Mouse (Mus musculus) CH12.LX (cell line): ENCODE measurements around the gene Crybg2. TPM values are rescaled to one million over a fixed set of nuclear protein-coding genes. Genes with fewer than 3 reads are reported as not detected.

Source experiments
- DNase-seq: peaks from one replicate; pipeline ENCODE4 v3.0.0-alpha.2; 2013; ENCODE audit errors: extremely low read depth
- H3K27ac ChIP-seq: 2 replicates; pipeline ENCODE4 v1.5.1; 2012; ENCODE audit warnings: low read depth, mild to moderate bottlenecking, control low read depth, moderate library complexity; ENCODE audit not compliant: insufficient read depth
- H3K27me3 ChIP-seq: replicated peaks from 2 replicates; pipeline ENCODE3; 2012; ENCODE audit warnings: inconsistent platforms
- H3K36me3 ChIP-seq, 2 experiments: replicated peaks in 1 of 2; 2 replicates each; pipeline versions ENCODE3 to v1.6.1; 2012; ENCODE audit warnings: inconsistent platforms in 1 of 2, low read length in 1 of 2, mild to moderate bottlenecking in 1 of 2, mixed read lengths in 1 of 2, moderate library complexity in 1 of 2; ENCODE audit not compliant: control insufficient read depth in 1 of 2, insufficient read depth in 1 of 2
- H3K4me1 ChIP-seq, 2 experiments: 2 replicates each; pipeline ENCODE4 v1.6.1; 2012; ENCODE audit warnings: inconsistent platforms in 1 of 2, moderate library complexity in 1 of 2; ENCODE audit not compliant: insufficient read depth in 2 of 2, control insufficient read depth in 1 of 2
- H3K4me2 ChIP-seq: 2 replicates; pipeline ENCODE4 v1.6.1; 2012; ENCODE audit warnings: low read depth, mild to moderate bottlenecking, control low read depth; ENCODE audit not compliant: poor library complexity, insufficient read depth, severe bottlenecking
- H3K4me3 ChIP-seq, 3 experiments: fragments of 150-350 bp in 1 of 3; sonication (generic) in 1 of 3; replicated peaks in 1 of 3; 2 replicates each; pipeline versions ENCODE3 to v1.5.1; 2011 to 2012; ENCODE audit warnings: low read depth in 2 of 3, low read length in 2 of 3, mild to moderate bottlenecking in 2 of 3, moderate library complexity in 2 of 3, control low read depth in 1 of 3, improper control_type of control experiment in 1 of 3, inconsistent platforms in 1 of 3, mixed read lengths in 1 of 3; ENCODE audit not compliant: poor library complexity in 1 of 3
- H3K79me2 ChIP-seq: replicated peaks from 2 replicates; pipeline ENCODE4 v1.6.1; 2012; ENCODE audit warnings: mild to moderate bottlenecking, moderate library complexity; ENCODE audit not compliant: control insufficient read depth, poor library complexity, insufficient read depth, severe bottlenecking; ENCODE audit errors: extremely low read depth
- H3K9ac ChIP-seq: 2 replicates; pipeline ENCODE4 v1.6.1; 2012; ENCODE audit warnings: low read depth, mild to moderate bottlenecking, control low read depth, moderate library complexity; ENCODE audit not compliant: insufficient read depth
- H3K9me3 ChIP-seq: replicated peaks from 2 replicates; pipeline ENCODE3; 2012; ENCODE audit warnings: low read length, inconsistent platforms, mixed read lengths
- BHLHE40 ChIP-seq: IDR thresholded peaks from 2 replicates; pipeline ENCODE4 v1.6.1; 2011; ENCODE audit warnings: mild to moderate bottlenecking, low read depth, low read length, improper control_type of control experiment
- CHD2 ChIP-seq: IDR thresholded peaks from 2 replicates; pipeline ENCODE4 v1.6.1; 2011; ENCODE audit warnings: low read length, improper control_type of control experiment
- ELF1 ChIP-seq: IDR thresholded peaks from 2 replicates; pipeline ENCODE4 v1.6.1; 2014; ENCODE audit warnings: low read depth, mild to moderate bottlenecking, inconsistent platforms, low read length, improper control_type of control experiment
- ETS1 ChIP-seq: conservative IDR thresholded peaks from 2 replicates; pipeline ENCODE4 v1.6.1; 2012; ENCODE audit warnings: low read depth, mild to moderate bottlenecking, inconsistent platforms, low read length, improper control_type of control experiment, moderate library complexity
- MAX ChIP-seq: IDR thresholded peaks from 2 replicates; pipeline ENCODE4 v1.6.1; 2011; ENCODE audit warnings: low read length, improper control_type of control experiment
- MYC ChIP-seq: IDR thresholded peaks from 2 replicates; pipeline ENCODE4 v1.6.1; 2011; ENCODE audit warnings: low read depth, mild to moderate bottlenecking, improper control_type of control experiment, low read length
- NELFE ChIP-seq: IDR thresholded peaks from 2 replicates; pipeline ENCODE4 v1.6.1; 2011; ENCODE audit warnings: low read depth, low read length, improper control_type of control experiment
- SIN3A ChIP-seq: IDR thresholded peaks from 2 replicates; pipeline ENCODE4 v1.6.1; 2012; ENCODE audit warnings: low read length, improper control_type of control experiment, inconsistent platforms
- TCF12 ChIP-seq: IDR thresholded peaks from 2 replicates; pipeline ENCODE4 v1.6.1; 2014; ENCODE audit warnings: low read depth, mild to moderate bottlenecking, inconsistent platforms, low read length, improper control_type of control experiment
- USF1 ChIP-seq: IDR thresholded peaks from 2 replicates; pipeline ENCODE4 v1.6.1; 2014; ENCODE audit warnings: low read depth, mild to moderate bottlenecking, inconsistent platforms, low read length, improper control_type of control experiment
- USF2 ChIP-seq: conservative IDR thresholded peaks from 2 replicates; pipeline ENCODE4 v1.6.1; 2011; ENCODE audit warnings: low read depth, low read length, improper control_type of control experiment
- dilution Hi-C: fragments of 300-500 bp; cut with MboI; formaldehyde crosslinking; loops from 2 replicates; pipeline ENCODE4 v1.14.3; 2020; ENCODE audit warnings: low sequenced_read_pairs; ENCODE audit not compliant: extremely low pct_unique_long_range_greater_than_20kb, extremely low pct_ligation_motif_present
- in situ Hi-C: fragments of 300-500 bp; cut with MboI; formaldehyde crosslinking; loops from 3 replicates; pipeline ENCODE4 v1.14.3; 2019; ENCODE audit warnings: low sequenced_read_pairs, low pct_ligation_motif_present, low pct_unique_long_range_greater_than_20kb, mixed read lengths
- polyA plus RNA-seq: library from polyadenylated mRNA; unstranded; fragments of >175 nt; gene quantifications from 2 replicates; pipeline ENCODE4 v1.2.1, GENCODE M21; 2012; ENCODE audit warnings: low read depth; ENCODE audit not compliant: insufficient read length
- total RNA-seq, 2 experiments: library from RNA; depleted of rRNA; stranded (reverse); fragments of 300-350 nt in 1 of 2; fragments of >200 nt in 1 of 2; gene quantifications; 2 replicates each; pipeline ENCODE4 v1.2.3; 2012 to 2014

The Crybg2 gene
- total and polyA plus RNA-seq, 3 experiments, result 3.6 to 15.6 (median 9.2) TPM

DNA sequence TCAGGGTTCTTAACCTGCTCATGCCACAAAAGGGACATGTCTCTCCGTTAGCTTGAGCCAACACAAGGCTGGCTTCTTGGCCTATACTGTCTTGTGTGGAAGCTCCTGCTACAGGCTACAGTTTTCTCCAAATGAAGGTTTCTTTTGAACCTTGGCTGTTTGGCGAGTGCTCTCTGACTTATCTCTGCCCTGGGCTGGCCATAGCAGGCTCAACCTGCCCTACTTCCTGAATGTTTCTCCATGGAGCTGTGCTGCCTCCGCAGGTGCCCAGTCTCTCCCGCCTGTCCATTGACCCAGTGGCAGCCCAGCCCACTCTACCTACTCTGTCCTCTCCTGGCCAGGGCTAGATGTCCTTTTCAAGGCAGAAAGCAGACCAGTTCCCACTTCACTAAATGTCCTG is 60.3 kb downstream of the Crybg2 start:
- no peak for DNase-seq
- peaks cover 7 to 15% of the 10 kb centered on the region in 2 experiments for H3K36me3 ChIP-seq
- no peak overlapping the region for H3K9ac ChIP-seq
- dilution Hi-C loops (no loop called here), in situ Hi-C loops (loop anchor here (5.0 kb wide), 1 partner anchor 84 kb away; no protein-coding TSS in a partner anchor)
- H3K4me1 ChIP-seq, result peaks cover 52 to 89% of the 10 kb centered on the region in 2 experiments
- H3K27ac ChIP-seq, result peak overlapping the region; percentile 48
- no peak overlapping the region for H3K4me3 ChIP-seq
- no peak for TF ChIP-seq BHLHE40
- TF ChIP-seq NELFE, result no peak
- TF ChIP-seq USF1, result no peak
- TF ChIP-seq ETS1, result no peak
- TF ChIP-seq USF2, result no peak
- no peak for TF ChIP-seq TCF12
- no peak for TF ChIP-seq CHD2
- no peaks in the 10 kb centered on the region for H3K27me3 ChIP-seq
- H3K4me2 ChIP-seq, result no peak overlapping the region
- no peaks in the 10 kb centered on the region for H3K79me2 ChIP-seq
- H3K9me3 ChIP-seq, result no peaks in the 10 kb centered on the region

DNA sequence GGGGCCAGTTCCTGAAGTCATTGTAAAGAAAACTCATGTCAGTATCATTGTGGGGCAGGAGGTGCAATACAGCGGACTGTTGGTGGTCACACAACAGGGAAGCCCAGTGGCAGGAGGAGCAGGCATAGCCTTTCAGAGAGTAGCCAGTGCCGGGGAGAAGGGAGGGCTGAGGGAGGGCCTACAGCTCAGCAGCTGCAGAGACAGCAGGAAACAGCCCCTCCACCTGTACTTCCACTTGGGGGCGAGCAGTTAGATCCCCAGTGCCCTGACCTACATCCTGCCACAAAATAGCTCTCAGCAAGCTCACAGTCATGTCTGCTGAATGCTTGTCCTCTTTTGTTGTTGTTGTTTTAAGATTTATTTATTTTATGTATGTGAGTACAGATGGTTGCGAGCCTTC is 61.0 kb downstream of the Crybg2 start:
- H3K4me1 ChIP-seq, result peaks cover 51 to 89% of the 10 kb centered on the region in 2 experiments
- in situ Hi-C loops (loop anchor here (5.0 kb wide), 1 partner anchor 84 kb away; no protein-coding TSS in a partner anchor), dilution Hi-C loops (no loop called here)
- H3K27ac ChIP-seq, result peak overlapping the region; percentile 48
- H3K4me3 ChIP-seq, result peak overlapping the region in 1 of 3 experiments; percentile 7
- H3K36me3 ChIP-seq, result peaks cover 13 to 21% of the 10 kb centered on the region in 2 experiments
- no peaks in the 10 kb centered on the region for H3K9me3 ChIP-seq
- DNase-seq, result peak; percentile 63
- H3K4me2 ChIP-seq, result no peak overlapping the region
- TF ChIP-seq ELF1 (no peak), MAX (peak; percentile 9; the same call in 1 of the 2 replicates)
- H3K9ac ChIP-seq, result no peak overlapping the region; the same call in 1 of the 2 replicates
- H3K27me3 ChIP-seq, result no peaks in the 10 kb centered on the region
- H3K79me2 ChIP-seq, result no peaks in the 10 kb centered on the region

DNA sequence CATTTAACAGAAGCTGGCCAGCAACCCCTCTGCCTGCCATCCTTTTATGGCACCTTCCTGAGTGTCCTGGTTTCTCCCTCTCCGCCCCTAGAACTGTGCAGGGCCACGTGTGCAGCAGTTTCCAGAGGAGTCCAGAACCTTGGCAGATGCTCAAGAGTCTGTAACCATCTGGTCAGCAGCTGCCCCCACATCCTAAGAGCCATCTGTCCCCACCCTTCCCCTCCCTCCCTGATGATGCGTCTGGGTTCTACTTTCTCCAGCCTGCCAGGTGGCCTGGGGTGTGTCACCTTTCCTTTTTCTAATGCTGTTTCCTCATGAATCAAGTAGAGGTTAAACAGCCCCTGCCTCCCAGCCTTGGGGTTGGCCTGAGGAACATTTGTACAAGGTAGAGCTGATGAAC is 61.7 kb downstream of the Crybg2 start:
- TF ChIP-seq MYC (peak; percentile 38; the same call in 1 of the 2 replicates), SIN3A (no peak), TCF12 (peak; percentile 55; the same call in 1 of the 2 replicates)
- TF ChIP-seq, all 38 proteins: peak for 2
- Histone ChIP-seq H3K4me1 (peaks cover 56 to 89% of the 10 kb centered on the region in 2 experiments), H3K9me3 (no peaks in the 10 kb centered on the region), H3K79me2 (no peaks in the 10 kb centered on the region), H3K27me3 (no peaks in the 10 kb centered on the region), H3K27ac (no peak overlapping the region), H3K36me3 (peaks cover 15 to 28% of the 10 kb centered on the region in 2 experiments), H3K4me3 (no peak overlapping the region), H3K9ac (no peak overlapping the region), H3K4me2 (no peak overlapping the region)
- dilution Hi-C loops, result no loop called here
- DNase-seq, result no peak
- in situ Hi-C loops, result loop anchor here (5.0 kb wide), 1 partner anchor 85 kb away; no protein-coding TSS in a partner anchor
